Mouse (Mus musculus) small intestine, adult 2 months (tissue): Measurements from ENCODE around the gene Fyco1. TPM values are rescaled to one million over a fixed set of nuclear protein-coding genes. Genes with fewer than 3 reads are reported as not detected.

Source experiments
- H3K27ac ChIP-seq: fragments of 200-500 bp; 2 replicates; pipeline ENCODE4 v1.5.1; 2012; ENCODE audit warnings: low read depth, low read length, control low read depth, inconsistent platforms; ENCODE audit not compliant: insufficient read depth
- H3K27me3 ChIP-seq: fragments of 200-500 bp; 2 replicates; pipeline ENCODE4 v1.6.1; 2012; ENCODE audit warnings: mild to moderate bottlenecking, moderate library complexity, low read length, inconsistent platforms; ENCODE audit not compliant: control insufficient read depth, insufficient read depth
- H3K36me3 ChIP-seq: fragments of 200-500 bp; 2 replicates; pipeline ENCODE4 v1.6.1; 2012; ENCODE audit warnings: mild to moderate bottlenecking, low read length, control low read depth, inconsistent platforms; ENCODE audit not compliant: control insufficient read depth, insufficient read depth
- H3K4me1 ChIP-seq: fragments of 200-500 bp; 2 replicates; pipeline ENCODE4 v1.6.1; 2012; ENCODE audit warnings: low read length, inconsistent platforms, mixed read lengths; ENCODE audit not compliant: control insufficient read depth, insufficient read depth, insufficient read length
- H3K4me3 ChIP-seq: fragments of 200-500 bp; 2 replicates; pipeline ENCODE4 v1.5.1; 2012; ENCODE audit warnings: low read depth, mild to moderate bottlenecking, control low read depth, inconsistent platforms, low read length, moderate library complexity
- CTCF ChIP-seq: fragments of 200-500 bp; IDR thresholded peaks from 2 replicates; pipeline ENCODE4 v1.5.1; 2012; ENCODE audit warnings: low read depth, mild to moderate bottlenecking, control low read depth, inconsistent platforms, low read length, moderate library complexity, mixed read lengths; ENCODE audit not compliant: insufficient replicate concordance, insufficient read length; ENCODE audit errors: extremely low read depth
- POLR2A ChIP-seq: fragments of 200-500 bp; IDR thresholded peaks from 2 replicates; pipeline ENCODE4 v1.6.1; 2012; ENCODE audit warnings: low read depth, mild to moderate bottlenecking, control low read depth, inconsistent platforms, low read length, moderate library complexity
- WGBS: fragments of 180-500 bp; shearing (Covaris S2); methylation state at CpG from one replicate; pipeline ENCODE4 v1.1.7; 2018; 5-methylcytosine and 5-hydroxymethylcytosine counted together
- polyA plus RNA-seq: library from polyadenylated mRNA; depleted of rRNA; stranded (reverse); fragments of >200 nt; gene quantifications from 2 replicates; pipeline ENCODE4 v1.2.3, GENCODE M21; 2012

The Fyco1 gene
- polyA plus RNA-seq, 1 experiment: 4.9 TPM

GRCm38 (mm10) chr9:123815444-123815843, 36.3 kb downstream of the Fyco1 start:
- 80% methylated on average over 3 of the region's 3 CpGs for WGBS
- H3K36me3 ChIP-seq: peaks cover 54% of the 10 kb centered on the region
- H3K4me3 ChIP-seq: no peak overlapping the region
- H3K27ac ChIP-seq: 0 out of 2 replicates have a peak overlapping the region, but pooled peaks have one; percentile 24
- H3K27me3 ChIP-seq: no peaks in the 10 kb centered on the region
- TF ChIP-seq CTCF (no peak), POLR2A (no peak)
- 0 out of 2 replicates have a peak, but pooled peaks cover 6% of the 10 kb centered on the region for H3K4me1 ChIP-seq

DNA sequence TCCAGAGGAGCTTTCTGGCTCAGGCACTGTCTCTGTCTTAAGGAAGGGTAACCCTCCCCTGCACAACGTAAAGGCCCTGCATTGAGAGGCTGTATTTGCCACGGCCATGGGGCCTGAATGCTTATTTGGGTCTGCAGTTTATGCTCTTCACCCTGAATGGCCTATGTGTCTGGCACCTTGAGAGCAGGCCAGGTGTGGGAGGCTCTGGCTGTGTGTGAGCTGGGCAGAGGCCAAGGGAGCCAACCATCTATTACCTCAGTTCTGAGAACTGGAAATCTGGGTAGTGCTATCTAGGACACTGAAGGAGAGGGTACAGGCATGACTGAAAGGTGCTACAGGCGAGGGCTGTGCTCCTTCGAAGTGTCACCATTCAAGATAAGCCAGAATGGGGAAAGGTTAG, 36.9 kb downstream of the Fyco1 start:
- Histone ChIP-seq H3K27me3 (no peaks in the 10 kb centered on the region), H3K4me3 (no peak overlapping the region), H3K36me3 (peaks cover 58% of the 10 kb centered on the region), H3K4me1 (0 out of 2 replicates have a peak, but pooled peaks cover 6% of the 10 kb centered on the region), H3K27ac (peak overlapping the region; percentile 0; the same call in 1 of the 2 replicates)
- TF ChIP-seq POLR2A (no peak), CTCF (no peak)
- 83% methylated on average over 4 of the region's 4 CpGs for WGBS

GRCm38 (mm10) chr9:123814326-123814725, 37.4 kb downstream of the Fyco1 start:
- 0 out of 2 replicates have a peak, but pooled peaks cover 6% of the 10 kb centered on the region for H3K4me1 ChIP-seq
- H3K4me3 ChIP-seq: no peak overlapping the region
- WGBS: 65% methylated on average over 2 of the region's 2 CpGs
- H3K27ac ChIP-seq: 0 out of 2 replicates have a peak overlapping the region, but pooled peaks have one; percentile 3
- H3K36me3 ChIP-seq: peaks cover 58% of the 10 kb centered on the region
- H3K27me3 ChIP-seq: no peaks in the 10 kb centered on the region
- TF ChIP-seq POLR2A: no peak

DNA sequence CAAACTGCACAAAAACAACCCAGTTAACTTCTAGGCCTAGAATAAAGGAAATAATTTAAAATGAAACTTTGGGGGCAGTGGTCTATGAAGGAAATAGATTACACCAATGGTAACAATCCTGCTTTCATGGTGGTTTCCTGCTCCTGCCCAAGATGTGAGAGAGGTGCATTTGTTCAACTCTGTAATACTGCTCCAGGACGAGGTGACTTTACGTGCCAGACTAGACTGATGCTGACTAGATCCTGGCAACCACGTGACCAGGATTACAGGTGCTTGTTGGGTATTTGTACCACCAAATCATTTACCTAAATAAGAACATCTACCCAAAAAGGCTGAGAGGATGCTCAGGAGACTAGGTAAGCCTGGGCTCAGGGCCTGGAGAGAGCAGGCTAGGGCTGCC, 39.9 kb downstream of the Fyco1 start:
- Histone ChIP-seq H3K4me1 (0 out of 2 replicates have a peak, but pooled peaks cover 6% of the 10 kb centered on the region), H3K27me3 (no peaks in the 10 kb centered on the region), H3K4me3 (no peak overlapping the region), H3K36me3 (peaks cover 48% of the 10 kb centered on the region), H3K27ac (no peak overlapping the region)
- TF ChIP-seq CTCF: no peak
- TF ChIP-seq POLR2A: no peak
- WGBS: 86% methylated on average over 3 of the region's 3 CpGs

- TF ChIP-seq CTCF (no peak), POLR2A (no peak)
- Histone ChIP-seq H3K27ac (peak overlapping the region; percentile 5; the same call in 1 of the 2 replicates), H3K27me3 (no peaks in the 10 kb centered on the region), H3K4me3 (no peak overlapping the region), H3K36me3 (peaks cover 27% of the 10 kb centered on the region), H3K4me1 (no peaks in the 10 kb centered on the region)
- 59% methylated on average over 7 of the region's 7 CpGs for WGBS
Observed at GRCm38 (mm10) chr9:123808583-123808982, 43.1 kb downstream of the Fyco1 start.

DNA sequence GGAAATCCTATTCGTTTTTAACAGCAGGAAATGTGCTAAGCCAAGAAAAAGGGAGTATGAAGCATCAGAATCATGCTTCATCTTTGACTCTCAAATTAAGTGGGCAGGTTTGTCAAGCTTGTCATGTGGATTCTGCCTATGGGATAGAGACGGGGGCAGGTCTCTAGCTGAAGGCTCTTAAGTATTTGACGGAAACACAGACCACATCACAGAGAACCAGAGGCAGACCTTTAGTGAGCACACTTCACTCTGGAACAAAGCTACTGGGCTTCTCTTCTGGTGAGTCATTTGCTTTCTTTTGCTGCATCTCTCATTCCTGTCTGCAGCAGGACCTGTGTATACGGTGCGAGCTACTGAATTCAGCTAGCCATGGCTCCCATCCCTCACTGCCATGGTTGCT, 45.4 kb downstream of the Fyco1 start, which contains the start of gene Cxcr6:
Gene Cxcr6, plus strand, starts transcription at position 209 of the 400 bp plus-strand sequence.
- 88% methylated on average over 5 of the region's 5 CpGs for WGBS
- Histone ChIP-seq H3K27me3 (no peaks in the 10 kb centered on the region), H3K36me3 (peaks cover 19% of the 10 kb centered on the region), H3K4me3 (no peak within 1 kb of the TSS; the same call in 1 of the 2 replicates), H3K27ac (no peak within 1 kb of the TSS), H3K4me1 (no peaks in the 10 kb centered on the region)
- TF ChIP-seq CTCF (no peak), POLR2A (no peak)

DNA sequence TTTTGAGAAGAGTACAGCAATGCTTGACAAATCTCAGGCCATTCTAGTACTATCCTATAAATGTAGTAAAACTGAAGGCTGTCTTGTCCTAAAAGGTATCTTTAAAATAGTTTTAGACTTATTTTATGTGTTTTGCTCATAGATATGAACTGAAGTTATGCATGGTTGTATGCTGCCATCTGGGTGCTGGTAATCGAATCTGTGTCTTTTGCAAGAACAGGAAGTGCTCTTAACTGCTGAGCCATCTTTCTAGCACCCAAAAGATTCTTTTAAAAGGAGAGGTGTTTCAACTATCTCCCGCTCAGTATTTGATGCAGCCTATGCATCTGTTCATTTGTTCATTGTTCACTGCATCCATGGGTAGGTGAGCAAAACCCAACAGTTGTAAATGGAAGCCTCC, 46.5 kb downstream of the Fyco1 start:
- TF ChIP-seq CTCF (no peak), POLR2A (no peak)
- Histone ChIP-seq H3K4me1 (no peaks in the 10 kb centered on the region), H3K27me3 (no peaks in the 10 kb centered on the region), H3K27ac (no peak overlapping the region), H3K4me3 (no peak overlapping the region), H3K36me3 (peaks cover 21% of the 10 kb centered on the region)
- WGBS: 81% methylated on average over 2 of the region's 2 CpGs
